Mouse (Mus musculus): ENCODE results near the gene Tmem199.

GRCm38 (mm10) chr11:78465116-78465515 is 46.9 kb downstream of the Tmem199 start:
- TF ChIP-seq CTCF (IDR thresholded peaks at IDR 0.05; ENCODE audit: low read depth) (no peak), EP300 (IDR thresholded peaks at IDR 0.05; ENCODE audit: low read depth) (no peak)

Measured in liver, postnatal 0 days (tissue).